Mouse (Mus musculus) hindbrain, postnatal 0 days (tissue): ENCODE results near the gene Aif1. TPM values are rescaled to one million over a fixed set of nuclear protein-coding genes. Genes with fewer than 3 reads are reported as not detected.
A peak's percentile ranks its signal among the peaks of the same experiment; 100 is the strongest.

ENCODE experiments used
- ATAC-seq: fragments of 200-750 bp; cut with Nextera tagmentation; 2 replicates; pipeline ENCODE4 v1.8.0; 2017; ENCODE audit warnings: mild to moderate bottlenecking, moderate TSS enrichment, moderate library complexity
- DNase-seq: peaks from one replicate; pipeline ENCODE4 v3.0.0-alpha.2; 2015; ENCODE audit warnings: low spot score
- H3K27ac ChIP-seq: fragments of 300-500 bp; sonication (generic); 2 replicates; pipeline ENCODE4 v1.5.1; 2014; ENCODE audit warnings: mild to moderate bottlenecking
- H3K27me3 ChIP-seq: fragments of 300-500 bp; sonication (generic); 2 replicates; pipeline ENCODE4 v1.6.1; 2014; ENCODE audit warnings: low read length, mixed read lengths; ENCODE audit not compliant: insufficient read depth
- H3K36me3 ChIP-seq: fragments of 300-500 bp; sonication (generic); 2 replicates; pipeline ENCODE4 v1.6.1; 2014; ENCODE audit warnings: low read length, mixed read lengths; ENCODE audit not compliant: insufficient read depth
- H3K4me1 ChIP-seq: fragments of 300-500 bp; sonication (generic); 2 replicates; pipeline ENCODE4 v1.6.1; 2014; ENCODE audit warnings: antibody characterized with exemption, low read length, mixed read lengths; ENCODE audit not compliant: insufficient read depth
- H3K4me2 ChIP-seq: fragments of 300-500 bp; sonication (generic); 2 replicates; pipeline ENCODE4 v1.6.1; 2014; ENCODE audit warnings: low read depth, mild to moderate bottlenecking, low read length, moderate library complexity, mixed read lengths
- H3K4me3 ChIP-seq: fragments of 300-500 bp; sonication (generic); 2 replicates; pipeline ENCODE4 v1.5.1; 2014; ENCODE audit warnings: low read length
- H3K9ac ChIP-seq: fragments of 300-500 bp; sonication (generic); replicated peaks from 2 replicates; pipeline ENCODE4 v1.6.1; 2014; ENCODE audit warnings: mild to moderate bottlenecking, low read length, moderate library complexity, mixed read lengths
- H3K9me3 ChIP-seq: fragments of 300-500 bp; sonication (generic); 2 replicates; pipeline ENCODE4 v1.6.1; 2016; ENCODE audit warnings: low read length, mixed read lengths
- CTCF ChIP-seq: IDR thresholded peaks from 2 replicates; pipeline ENCODE4 v1.5.1; 2016; ENCODE audit warnings: antibody characterized with exemption, control low read depth, low read depth
- WGBS: fragments of 180-500 bp; shearing (Covaris S2); extraction: QIAGEN DNeasy Blood & Tissue Kit; methylation state at CpG from one replicate; pipeline ENCODE4 v1.1.7; 2014; 5-methylcytosine and 5-hydroxymethylcytosine counted together
- microRNA-seq, 2 experiments: library from miRNA; unstranded; fragments of <30 nt; microRNA quantifications; one replicate each; pipeline ENCODE4; 2016
- polyA plus RNA-seq: library from polyadenylated mRNA; unstranded; fragments of >200 nt; fragmentation: Nextera tagmentation; extraction: Ambion mirVana; gene quantifications from 2 replicates; pipeline ENCODE4 v1.2.1, GENCODE M21; 2015
- total RNA-seq: library from RNA; depleted of rRNA; stranded (reverse); fragments of >200 nt; gene quantifications from 2 replicates; pipeline ENCODE4 v1.2.3, GENCODE M21; 2014; rRNA removed

Gene Aif1
- total and polyA plus RNA-seq, 2 experiments from 2014 or later: 0.21 to 10.9 TPM

- peak; percentile 61 for ATAC-seq
- WGBS: under 1% methylated on average over 19 of the region's 19 CpGs
Measured at GRCm38 (mm10) chr17:35121871-35122303, 54.0 kb downstream of the Aif1 start, which contains the start of gene Csnk2b. Csnk2b (minus strand) TSS chr17:35122053.

GRCm38 (mm10) chr17:35121143-35121799, 54.6 kb downstream of the Aif1 start, which contains the start of gene Gpank1:
Gpank1 (plus strand) TSS chr17:35121455.
- peak; percentile 8; the same call in 1 of the 2 replicates for TF ChIP-seq CTCF
- H3K9me3 ChIP-seq: no peaks in the 10 kb centered on the region
- WGBS: under 1% methylated on average over 47 of the region's 50 CpGs
- ATAC-seq (peak; percentile 95), DNase-seq (peak; percentile 100)
- no peaks in the 10 kb centered on the region for H3K27me3 ChIP-seq
- peaks cover 26% of the 10 kb centered on the region for H3K36me3 ChIP-seq
- peak within 1 kb of the TSS; percentile 93 for H3K9ac ChIP-seq
- H3K4me3 ChIP-seq: peak within 1 kb of the TSS; percentile 79
- H3K27ac ChIP-seq: peak within 1 kb of the TSS; percentile 93
- H3K4me1 ChIP-seq: peaks cover 6% of the 10 kb centered on the region; the same call in 1 of the 2 replicates
- peak within 1 kb of the TSS; percentile 96 for H3K4me2 ChIP-seq

More at GRCm38 (mm10) chr17:35121871-35122303, 54.0 kb downstream of the Aif1 start, which contains the start of gene Csnk2b:
- peak within 1 kb of the TSS; percentile 79 for H3K4me3 ChIP-seq
- peak; percentile 65 for TF ChIP-seq CTCF
- H3K36me3 ChIP-seq: peaks cover 23% of the 10 kb centered on the region
- peak; percentile 94 for DNase-seq
- H3K4me1 ChIP-seq: peaks cover 11% of the 10 kb centered on the region
- H3K27ac ChIP-seq: peak within 1 kb of the TSS; percentile 93
- H3K9me3 ChIP-seq: no peaks in the 10 kb centered on the region
- H3K27me3 ChIP-seq: no peaks in the 10 kb centered on the region
- H3K4me2 ChIP-seq: peak within 1 kb of the TSS; percentile 96
- H3K9ac ChIP-seq: peak within 1 kb of the TSS; percentile 93

Small RNA genes lying within 50 kb of the gene (microRNA-seq; reads per million reads assigned to microRNA genes)
- 0 reads per million in 2 experiments for gene Mir6973a
- gene Mir6974: 0 to 0.36 reads per million in 2 experiments

Other genes starting within 250 kb of the Aif1 start
Only the 30 nearest of the 39 such genes appear.
- 0.68 and 1.2 TPM in 2 replicates for gene Vwa7, start 159.5 kb downstream of the Aif1 start, total RNA-seq
- gene Vwa7, start 159.5 kb downstream of the Aif1 start, polyA plus RNA-seq: 0.11 and 0.18 TPM in 2 replicates
- 0.65 and 2.1 TPM in 2 replicates for gene Sapcd1, start 148.1 kb downstream of the Aif1 start, total RNA-seq
- 2.4 and 2.7 TPM in 2 replicates for gene Sapcd1, start 148.1 kb downstream of the Aif1 start, polyA plus RNA-seq
- 1.1 and 6.4 TPM in 2 replicates for gene Msh5, start 129.3 kb downstream of the Aif1 start, total RNA-seq
- 2.2 and 3.1 TPM in 2 replicates for gene Msh5, start 129.3 kb downstream of the Aif1 start, polyA plus RNA-seq
- gene Clic1, start 126.1 kb downstream of the Aif1 start, total RNA-seq: 56.9 and 59.5 TPM in 2 replicates
- 81.9 and 88.5 TPM in 2 replicates for gene Clic1, start 126.1 kb downstream of the Aif1 start, polyA plus RNA-seq
- 216 and 228 TPM in 2 replicates for gene Ddah2, start 117.0 kb downstream of the Aif1 start, total RNA-seq
- gene Ddah2, start 117.0 kb downstream of the Aif1 start, polyA plus RNA-seq: 322 and 331 TPM in 2 replicates
- not detected in 2 replicates for gene Ly6g6c, start 110.7 kb downstream of the Aif1 start, total RNA-seq
- not detected in 2 replicates for gene Ly6g6c, start 110.7 kb downstream of the Aif1 start, polyA plus RNA-seq
- not detected in 2 replicates for gene Mpig6b, start 109.9 kb downstream of the Aif1 start, total RNA-seq
- 0.18 TPM in 2 replicates for gene Mpig6b, start 109.9 kb downstream of the Aif1 start, polyA plus RNA-seq
- not detected in 2 replicates for gene Ly6g6e, start 99.2 kb downstream of the Aif1 start, total RNA-seq
- 0.44 TPM in 1 of 2 replicates, not detected in the other for gene Ly6g6e, start 99.2 kb downstream of the Aif1 start, polyA plus RNA-seq
- 0.78 TPM in 1 of 2 replicates, not detected in the other for gene Ly6g6d, start 98.0 kb downstream of the Aif1 start, total RNA-seq
- 1.3 and 1.9 TPM in 2 replicates for gene Ly6g6d, start 98.0 kb downstream of the Aif1 start, polyA plus RNA-seq
- not detected in 2 replicates for gene Ly6g6f, start 90.5 kb downstream of the Aif1 start, total RNA-seq
- 0.26 TPM in 1 of 2 replicates, not detected in the other for gene Ly6g6f, start 90.5 kb downstream of the Aif1 start, polyA plus RNA-seq
- 129 and 158 TPM in 2 replicates for gene Abhd16a, start 86.8 kb downstream of the Aif1 start, total RNA-seq
- 121 TPM in 2 replicates for gene Abhd16a, start 86.8 kb downstream of the Aif1 start, polyA plus RNA-seq
- not detected in 2 replicates for gene Ly6g5c, start 67.8 kb downstream of the Aif1 start, total RNA-seq
- gene Ly6g5c, start 67.8 kb downstream of the Aif1 start, polyA plus RNA-seq: not detected in 2 replicates
- gene Ly6g5b, start 60.6 kb downstream of the Aif1 start, total RNA-seq: 1.7 and 2.0 TPM in 2 replicates
- 0.76 and 1.2 TPM in 2 replicates for gene Ly6g5b, start 60.6 kb downstream of the Aif1 start, polyA plus RNA-seq
- 13.1 and 14.1 TPM in 2 replicates for gene Gpank1, start 54.6 kb downstream of the Aif1 start, total RNA-seq
- 18.1 and 19.1 TPM in 2 replicates for gene Gpank1, start 54.6 kb downstream of the Aif1 start, polyA plus RNA-seq
- gene Csnk2b, start 54.0 kb downstream of the Aif1 start, total RNA-seq: 257 and 289 TPM in 2 replicates
- gene Csnk2b, start 54.0 kb downstream of the Aif1 start, polyA plus RNA-seq: 332 and 350 TPM in 2 replicates
- 14.0 and 29.7 TPM in 2 replicates for gene D17H6S53E, start 49.7 kb downstream of the Aif1 start, total RNA-seq
- 9.4 and 11.6 TPM in 2 replicates for gene D17H6S53E, start 49.7 kb downstream of the Aif1 start, polyA plus RNA-seq
- gene Apom, start 44.0 kb downstream of the Aif1 start, total RNA-seq: 0.37 TPM in 1 of 2 replicates, not detected in the other
- gene Apom, start 44.0 kb downstream of the Aif1 start, polyA plus RNA-seq: 0.35 TPM in 1 of 2 replicates, not detected in the other
- 320 and 368 TPM in 2 replicates for gene Bag6, start 40.9 kb downstream of the Aif1 start, total RNA-seq
- gene Bag6, start 40.9 kb downstream of the Aif1 start, polyA plus RNA-seq: 50.0 and 55.8 TPM in 2 replicates
- gene Prrc2a, start 11.2 kb downstream of the Aif1 start, total RNA-seq: 218 and 223 TPM in 2 replicates
- gene Prrc2a, start 11.2 kb downstream of the Aif1 start, polyA plus RNA-seq: 92.6 and 99.2 TPM in 2 replicates
- gene Lst1, start 12.4 kb upstream of the Aif1 start, total RNA-seq: 10.8 and 25.0 TPM in 2 replicates
- gene Lst1, start 12.4 kb upstream of the Aif1 start, polyA plus RNA-seq: 8.0 and 8.7 TPM in 2 replicates
- 1.6 TPM in 1 of 2 replicates, not detected in the other for gene Ltb, start 18.4 kb upstream of the Aif1 start, total RNA-seq
- 1.2 and 1.8 TPM in 2 replicates for gene Ltb, start 18.4 kb upstream of the Aif1 start, polyA plus RNA-seq
- gene Tnf, start 25.9 kb upstream of the Aif1 start, total RNA-seq: 0.18 and 0.52 TPM in 2 replicates
- 0.09 TPM in 1 of 2 replicates, not detected in the other for gene Tnf, start 25.9 kb upstream of the Aif1 start, polyA plus RNA-seq
- gene Lta, start 29.3 kb upstream of the Aif1 start, total RNA-seq: 0.47 TPM in 1 of 2 replicates, not detected in the other
- gene Lta, start 29.3 kb upstream of the Aif1 start, polyA plus RNA-seq: 0.85 and 1.3 TPM in 2 replicates
- gene Gm16181, start 44.8 kb upstream of the Aif1 start, total RNA-seq: not detected in 2 replicates
- gene Gm16181, start 44.8 kb upstream of the Aif1 start, polyA plus RNA-seq: 0.40 TPM in 1 of 2 replicates, not detected in the other
- 91.0 and 114 TPM in 2 replicates for gene Atp6v1g2, start 57.6 kb upstream of the Aif1 start, total RNA-seq
- 180 and 183 TPM in 2 replicates for gene Atp6v1g2, start 57.6 kb upstream of the Aif1 start, polyA plus RNA-seq
- gene Nfkbil1, start 59.7 kb upstream of the Aif1 start, total RNA-seq: 15.5 and 15.9 TPM in 2 replicates
- gene Nfkbil1, start 59.7 kb upstream of the Aif1 start, polyA plus RNA-seq: 11.4 and 12.9 TPM in 2 replicates
- 259 and 266 TPM in 2 replicates for gene Ddx39b, start 65.7 kb upstream of the Aif1 start, total RNA-seq
- gene Ddx39b, start 65.7 kb upstream of the Aif1 start, polyA plus RNA-seq: 326 and 341 TPM in 2 replicates
- gene H2-D1, start 86.7 kb upstream of the Aif1 start, total RNA-seq: 74.3 and 83.8 TPM in 2 replicates
- gene H2-D1, start 86.7 kb upstream of the Aif1 start, polyA plus RNA-seq: 141 and 146 TPM in 2 replicates
- 0.42 and 0.68 TPM in 2 replicates for gene H2-Q1, start 144.3 kb upstream of the Aif1 start, total RNA-seq
- 1.4 and 1.5 TPM in 2 replicates for gene H2-Q1, start 144.3 kb upstream of the Aif1 start, polyA plus RNA-seq
- 9.7 and 17.7 TPM in 2 replicates for gene H2-Q2, start 166.2 kb upstream of the Aif1 start, total RNA-seq
- 7.8 and 12.7 TPM in 2 replicates for gene H2-Q2, start 166.2 kb upstream of the Aif1 start, polyA plus RNA-seq